Mouse (Mus musculus) lung, postnatal 0 days (tissue): ENCODE measurements around the gene Plcb1. TPM values are rescaled to one million over a fixed set of nuclear protein-coding genes. Genes with fewer than 3 reads are reported as not detected.

Experiments used
- ATAC-seq: fragments of 200-750 bp; cut with Nextera tagmentation; 2 replicates; pipeline ENCODE4 v1.8.0; 2017; ENCODE audit warnings: moderate library complexity
- DNase-seq: peaks from one replicate; pipeline ENCODE4 v3.0.0-alpha.2; 2016; ENCODE audit warnings: low spot score
- H3K27ac ChIP-seq: fragments of 300-500 bp; sonication (generic); 2 replicates; pipeline ENCODE4 v1.5.1; 2014; ENCODE audit warnings: antibody characterized with exemption, mild to moderate bottlenecking, low read length, mixed read lengths
- H3K27me3 ChIP-seq: fragments of 300-500 bp; sonication (generic); replicated peaks from 2 replicates; pipeline ENCODE4 v1.6.1; 2014; ENCODE audit warnings: low read length, mixed read lengths; ENCODE audit not compliant: insufficient read depth
- H3K36me3 ChIP-seq: fragments of 300-500 bp; sonication (generic); 2 replicates; pipeline ENCODE4 v1.6.1; 2014; ENCODE audit warnings: low read length, mixed read lengths; ENCODE audit not compliant: insufficient read depth
- H3K4me1 ChIP-seq: fragments of 300-500 bp; sonication (generic); 2 replicates; pipeline ENCODE4 v1.6.1; 2014; ENCODE audit warnings: antibody characterized with exemption, low read depth, low read length, mixed read lengths; ENCODE audit not compliant: insufficient read depth
- H3K4me2 ChIP-seq: fragments of 300-500 bp; sonication (generic); replicated peaks from 2 replicates; pipeline ENCODE4 v1.6.1; 2014; ENCODE audit warnings: low read depth, mild to moderate bottlenecking, low read length, moderate library complexity, mixed read lengths
- H3K4me3 ChIP-seq: fragments of 300-500 bp; sonication (generic); 2 replicates; pipeline ENCODE4 v1.5.1; 2014; ENCODE audit warnings: low read depth, low read length
- H3K9ac ChIP-seq: fragments of 300-500 bp; sonication (generic); replicated peaks from 2 replicates; pipeline ENCODE4 v1.6.1; 2014; ENCODE audit warnings: low read depth, mild to moderate bottlenecking
- H3K9me3 ChIP-seq: fragments of 300-500 bp; sonication (generic); 2 replicates; pipeline ENCODE4 v1.6.1; 2016; ENCODE audit warnings: low read length, mixed read lengths
- CTCF ChIP-seq: IDR thresholded peaks from 2 replicates; pipeline ENCODE4 v1.5.1; 2016; ENCODE audit warnings: antibody characterized with exemption, mild to moderate bottlenecking
- EP300 ChIP-seq: IDR thresholded peaks from 2 replicates; pipeline ENCODE4 v1.6.1; 2016; ENCODE audit warnings: antibody characterized with exemption, mild to moderate bottlenecking, control low read depth
- WGBS: fragments of 180-500 bp; shearing (Covaris S2); extraction: QIAGEN DNeasy Blood & Tissue Kit; methylation state at CpG from one replicate; pipeline ENCODE4 v1.1.7; 2014; 5-methylcytosine and 5-hydroxymethylcytosine counted together
- polyA plus RNA-seq: library from polyadenylated mRNA; unstranded; fragments of >200 nt; fragmentation: Nextera tagmentation; extraction: Ambion mirVana; gene quantifications from 2 replicates; pipeline ENCODE4 v1.2.1, GENCODE M21; 2015

Plcb1 gene
- polyA plus RNA-seq, 1 experiment from 2014 or later, result 8.7 TPM

GRCm38 (mm10) chr2:135187659-135188058, 401.8 kb downstream of the Plcb1 start:
- H3K36me3 ChIP-seq, result no peaks in the 10 kb centered on the region
- ATAC-seq, result no peak
- H3K27me3 ChIP-seq, result no peaks in the 10 kb centered on the region
- no peaks in the 10 kb centered on the region for H3K9me3 ChIP-seq
- H3K27ac ChIP-seq, result no peak overlapping the region
- WGBS, result 85% methylated on average over 6 of the region's 6 CpGs
- H3K9ac ChIP-seq, result no peak overlapping the region
- H3K4me2 ChIP-seq, result no peak overlapping the region
- no peak for DNase-seq
- H3K4me3 ChIP-seq, result no peak overlapping the region
- no peak for TF ChIP-seq EP300
- no peak for TF ChIP-seq CTCF
- no peaks in the 10 kb centered on the region for H3K4me1 ChIP-seq

- no peak for DNase-seq
- WGBS, result 79% methylated on average over 3 of the region's 3 CpGs
- TF ChIP-seq CTCF, result no peak
- no peak for TF ChIP-seq EP300
- H3K4me2 ChIP-seq, result no peak overlapping the region
- no peaks in the 10 kb centered on the region for H3K9me3 ChIP-seq
- H3K9ac ChIP-seq, result no peak overlapping the region
- no peaks in the 10 kb centered on the region for H3K27me3 ChIP-seq
- H3K4me3 ChIP-seq, result no peak overlapping the region
- no peaks in the 10 kb centered on the region for H3K4me1 ChIP-seq
- no peak overlapping the region for H3K27ac ChIP-seq
- no peaks in the 10 kb centered on the region for H3K36me3 ChIP-seq
- ATAC-seq, result no peak
These were observed 415.0 kb downstream of the Plcb1 start for GRCm38 (mm10) chr2:135200830-135201229.

GRCm38 (mm10) chr2:135202390-135202789, 416.5 kb downstream of the Plcb1 start:
- Histone ChIP-seq H3K36me3 (no peaks in the 10 kb centered on the region), H3K27me3 (no peaks in the 10 kb centered on the region), H3K27ac (no peak overlapping the region), H3K4me3 (no peak overlapping the region), H3K4me2 (no peak overlapping the region), H3K9me3 (no peaks in the 10 kb centered on the region), H3K4me1 (no peaks in the 10 kb centered on the region), H3K9ac (no peak overlapping the region)
- TF ChIP-seq EP300, result no peak
- TF ChIP-seq CTCF, result no peak
- DNase-seq, result no peak
- ATAC-seq, result no peak
- 65% methylated on average over 4 of the region's 4 CpGs for WGBS

- no peak overlapping the region for H3K4me3 ChIP-seq
- H3K27me3 ChIP-seq, result no peaks in the 10 kb centered on the region
- no peak overlapping the region for H3K9ac ChIP-seq
- H3K9me3 ChIP-seq, result no peaks in the 10 kb centered on the region
- no peak for DNase-seq
- 87% methylated on average over 11 of the region's 11 CpGs for WGBS
- no peak overlapping the region for H3K27ac ChIP-seq
- no peak for ATAC-seq
- no peak for TF ChIP-seq CTCF
- no peak for TF ChIP-seq EP300
- no peak overlapping the region for H3K4me2 ChIP-seq
- H3K4me1 ChIP-seq, result no peaks in the 10 kb centered on the region
- no peaks in the 10 kb centered on the region for H3K36me3 ChIP-seq
These were observed 418.6 kb downstream of the Plcb1 start for GRCm38 (mm10) chr2:135204141-135205120.

- DNase-seq (peak; percentile 76), ATAC-seq (peak; percentile 82)
- H3K4me2 ChIP-seq, result no peak overlapping the region
- no peak overlapping the region for H3K4me3 ChIP-seq
- no peaks in the 10 kb centered on the region for H3K27me3 ChIP-seq
- no peaks in the 10 kb centered on the region for H3K9me3 ChIP-seq
- H3K27ac ChIP-seq, result no peak overlapping the region
- H3K36me3 ChIP-seq, result no peaks in the 10 kb centered on the region
- 52% methylated on average over 1 of the region's 1 CpGs for WGBS
- H3K9ac ChIP-seq, result no peak overlapping the region
- TF ChIP-seq EP300 (peak; percentile 82), CTCF (no peak)
- H3K4me1 ChIP-seq, result no peaks in the 10 kb centered on the region
These were observed 423.0 kb downstream of the Plcb1 start for GRCm38 (mm10) chr2:135208890-135209289.

GRCm38 (mm10) chr2:135214746-135215448, 429.0 kb downstream of the Plcb1 start:
- no peaks in the 10 kb centered on the region for H3K27me3 ChIP-seq
- no peak overlapping the region for H3K4me2 ChIP-seq
- no peak overlapping the region for H3K9ac ChIP-seq
- no peak overlapping the region for H3K27ac ChIP-seq
- H3K4me1 ChIP-seq, result no peaks in the 10 kb centered on the region
- DNase-seq (no peak), ATAC-seq (no peak)
- no peaks in the 10 kb centered on the region for H3K9me3 ChIP-seq
- 50% methylated on average over 4 of the region's 4 CpGs for WGBS
- H3K4me3 ChIP-seq, result no peak overlapping the region
- no peaks in the 10 kb centered on the region for H3K36me3 ChIP-seq
- TF ChIP-seq EP300 (no peak), CTCF (no peak)
